Mouse (Mus musculus) CD4-positive, CD25-positive, alpha-beta regulatory T cell (primary cell): ENCODE results near the gene Ddx11. TPM values are rescaled to one million over a fixed set of nuclear protein-coding genes. Genes with fewer than 3 reads are reported as not detected.

ENCODE experiments used
- polyA plus RNA-seq: library from polyadenylated mRNA; unstranded; fragments of 100-300 nt; shearing (Covaris generic); gene quantifications from one replicate; pipeline ENCODE4 v1.2.1, GENCODE M21; 2017

Ddx11 gene
- polyA plus RNA-seq, result 31.9 TPM

GRCm38 (mm10) chr17:66123066-66123815, at the start of gene Ddx11:
Gene Ddx11 (plus strand): TSS chr17:66123520.

GRCm38 (mm10) chr17:66076934-66077333, 46.4 kb upstream of the Ddx11 start, which contains the start of gene Ankrd12:
Gene Ankrd12 (minus strand): TSS chr17:66077089.

DNA sequence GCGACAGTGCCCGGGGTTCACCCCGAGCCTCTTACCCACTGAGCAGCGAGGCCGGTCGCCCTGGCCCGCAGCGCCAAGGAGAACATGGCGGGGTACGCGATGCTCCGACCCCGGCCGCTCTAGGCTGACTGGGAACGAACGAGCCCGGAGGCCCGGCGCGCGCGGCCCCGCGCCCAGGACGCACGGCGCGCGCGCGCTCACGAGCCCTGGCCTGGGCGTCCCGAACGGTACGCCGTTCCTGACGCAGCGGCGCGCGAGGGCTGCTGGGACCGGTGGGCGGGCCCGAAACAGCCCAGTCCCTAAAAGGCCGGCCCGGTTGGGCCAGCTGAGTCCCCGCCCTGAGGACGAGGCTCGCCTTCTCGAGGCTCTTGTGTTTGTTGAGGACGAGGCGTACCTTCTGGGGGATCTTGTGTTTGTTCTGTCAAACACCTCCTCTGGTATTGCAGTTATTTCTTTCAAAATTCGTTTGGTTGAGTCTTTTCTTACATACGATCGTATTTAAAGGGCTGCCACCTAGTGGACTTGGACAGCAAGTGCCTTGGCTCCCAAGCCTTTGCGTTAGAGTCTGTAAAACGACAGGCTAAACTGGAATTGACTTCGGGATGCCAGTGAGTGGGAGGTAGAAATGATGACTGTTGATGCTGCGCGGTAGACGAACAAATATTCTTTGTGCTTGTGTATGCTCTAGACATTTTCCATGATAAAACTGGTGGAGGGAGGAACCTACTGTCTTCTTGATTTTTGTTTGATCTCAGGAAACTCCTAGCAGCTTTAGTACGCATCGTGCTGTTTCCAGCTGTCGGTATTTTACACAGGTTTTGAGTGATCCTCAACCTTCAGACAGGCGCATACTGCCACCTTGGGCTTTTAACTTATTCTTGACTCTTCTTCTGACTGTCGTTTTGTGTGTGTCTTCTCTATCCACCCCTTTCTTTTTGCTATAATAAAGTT, 21.7 kb upstream of the Ddx11 start, which contains the start of gene Ndufv2:
Gene Ndufv2 (minus strand): TSS at position 180 of the 951 bp plus-strand sequence.

GRCm38 (mm10) chr17:66111402-66111959, 11.8 kb upstream of the Ddx11 start, which contains the start of gene Washc1:
Gene Washc1 (plus strand): TSS chr17:66111545.

Other genes starting within 250 kb of the Ddx11 start
- gene Ralbp1, start 237.7 kb upstream of the Ddx11 start, polyA plus RNA-seq, result 144 TPM
- gene Twsg1, start 172.3 kb upstream of the Ddx11 start, polyA plus RNA-seq, result 73.8 TPM
- gene Ankrd12, start 46.4 kb upstream of the Ddx11 start, polyA plus RNA-seq, result 178 TPM
- 230 TPM for gene Ndufv2, start 22.0 kb upstream of the Ddx11 start, polyA plus RNA-seq
- 18.1 TPM for gene Washc1, start 12.0 kb upstream of the Ddx11 start, polyA plus RNA-seq